Mouse (Mus musculus): ENCODE measurements around the gene Atp2a1.

GRCm38 (mm10) chr7:126429503-126429898 is 33.4 kb downstream of the Atp2a1 start:
- TF ChIP-seq CTCF (IDR thresholded peaks at IDR 0.05; ENCODE audit: extremely low read depth, insufficient read depth, insufficient read length, insufficient replicate concordance) = no peak
- no peak for TF ChIP-seq POLR2A (IDR thresholded peaks at IDR 0.05; ENCODE audit: low read depth, low read length)
